Mouse (Mus musculus) brown adipose tissue, adult 24 weeks (tissue): ENCODE data around the gene Dcxr. TPM values are rescaled to one million over a fixed set of nuclear protein-coding genes. Genes with fewer than 3 reads are reported as not detected.
"Not testable (repeated sequence)": the region's sequence is repeated elsewhere in the genome, so short reads cannot be mapped to it uniquely, and the experiment has no call there.

Experiments
- H3K27ac ChIP-seq: fragments of 200-500 bp; replicated peaks from 2 replicates; pipeline ENCODE4 v1.5.1; 2012; ENCODE audit warnings: low read depth, mild to moderate bottlenecking, low read length
- H3K4me1 ChIP-seq: fragments of 200-500 bp; 2 replicates; pipeline ENCODE4 v1.6.1; 2012; ENCODE audit warnings: low read length, mixed read lengths; ENCODE audit not compliant: control insufficient read depth, insufficient read depth, insufficient read length
- H3K4me3 ChIP-seq: fragments of 200-500 bp; 2 replicates; pipeline ENCODE4 v1.5.1; 2012; ENCODE audit warnings: low read depth, mild to moderate bottlenecking, low read length, moderate library complexity; ENCODE audit not compliant: insufficient read depth
- polyA plus RNA-seq: library from polyadenylated mRNA; stranded (reverse); fragments of >200 nt; gene quantifications from 2 replicates; pipeline ENCODE4 v1.2.4, GENCODE M21; 2012; ENCODE audit not compliant: missing spikeins, insufficient read depth, insufficient read length

Gene Dcxr
- polyA plus RNA-seq, 1 experiment = 9.4 TPM

DNA sequence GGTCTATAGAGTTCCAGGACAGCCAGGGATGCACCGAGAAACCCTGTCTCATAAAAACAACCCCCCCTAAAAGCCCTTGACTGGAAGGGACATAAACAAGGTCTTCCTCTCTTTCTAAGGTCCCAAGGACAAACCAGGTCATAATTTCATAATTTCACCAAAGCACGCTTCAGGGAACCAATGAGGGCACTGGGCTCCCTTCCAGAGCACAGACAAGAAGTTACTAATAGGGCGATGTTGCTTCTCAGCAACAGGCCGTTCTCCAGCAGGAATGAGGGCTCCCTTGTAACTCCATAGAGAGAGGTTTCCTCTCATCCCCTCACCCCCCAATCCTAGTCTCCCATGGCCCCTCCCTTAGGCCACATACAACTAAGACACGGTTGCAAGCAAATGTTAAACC is 13.9 kb upstream of the Dcxr start:
- no peak overlapping the region for H3K4me3 ChIP-seq
- no peak overlapping the region for H3K27ac ChIP-seq
- H3K4me1 ChIP-seq = no peaks in the 10 kb centered on the region

DNA sequence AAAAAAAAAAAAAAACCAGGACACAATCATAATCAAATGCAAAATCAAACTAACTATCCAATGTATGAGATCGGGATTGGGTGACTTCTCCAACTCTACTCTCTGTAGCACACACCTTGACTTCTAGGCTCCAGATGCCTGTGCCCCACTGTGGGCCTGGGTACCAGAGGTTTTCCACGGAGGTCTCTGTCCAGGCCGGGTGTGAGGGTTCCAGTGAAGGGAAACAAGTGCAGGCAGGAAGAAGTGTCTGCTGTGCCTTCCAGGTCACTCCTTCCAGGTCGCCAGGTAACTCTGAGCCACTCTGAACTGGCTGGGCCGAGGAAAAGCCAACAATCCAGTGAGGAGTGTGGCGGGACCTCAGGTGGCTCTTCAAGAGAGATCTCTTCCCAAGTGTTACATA is 9.3 kb upstream of the Dcxr start:
- peaks cover 12% of the 10 kb centered on the region for H3K4me1 ChIP-seq
- no peak overlapping the region for H3K27ac ChIP-seq
- no peak overlapping the region for H3K4me3 ChIP-seq

DNA sequence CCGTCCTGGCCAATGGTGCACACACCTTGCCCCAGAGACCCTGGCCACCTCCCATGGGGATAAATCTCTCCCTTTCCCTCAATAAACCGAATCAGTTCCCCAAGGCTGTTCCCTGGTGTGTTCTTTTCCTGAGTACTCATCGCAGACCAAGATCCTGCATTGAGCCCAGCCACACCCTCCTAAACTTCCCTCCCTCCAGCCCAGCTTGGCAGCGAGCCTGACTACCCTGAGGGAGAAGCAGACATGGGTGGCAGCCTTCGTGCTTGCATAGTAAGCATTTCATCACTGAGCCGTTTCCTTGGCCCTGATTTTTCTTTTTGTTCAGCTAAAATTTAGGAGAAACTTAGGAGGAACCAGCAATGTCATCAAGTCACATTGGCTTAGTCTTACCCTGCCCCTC is 6.4 kb upstream of the Dcxr start:
- no peak overlapping the region for H3K27ac ChIP-seq
- H3K4me1 ChIP-seq = peaks cover 16% of the 10 kb centered on the region
- no peak overlapping the region for H3K4me3 ChIP-seq

- H3K4me3 ChIP-seq = peak within 1 kb of the TSS; percentile 34
- H3K27ac ChIP-seq = peak within 1 kb of the TSS; percentile 44
- peaks cover 16% of the 10 kb centered on the region for H3K4me1 ChIP-seq
Observed at GRCm38 (mm10) chr11:120731858-120732680, 5.0 kb upstream of the Dcxr start, which contains the start of gene Cbr2. Gene Cbr2, minus strand, starts transcription at chr11:120732114.

- peak overlapping the region; percentile 44 for H3K27ac ChIP-seq
- H3K4me1 ChIP-seq = peaks cover 16% of the 10 kb centered on the region
- peak overlapping the region; percentile 34 for H3K4me3 ChIP-seq
Observed at GRCm38 (mm10) chr11:120731395-120731794, 4.3 kb upstream of the Dcxr start.

- H3K4me3 ChIP-seq = no peak overlapping the region
- no peak overlapping the region for H3K27ac ChIP-seq
- H3K4me1 ChIP-seq = peaks cover 16% of the 10 kb centered on the region
Observed at GRCm38 (mm10) chr11:120730331-120730870, 3.3 kb upstream of the Dcxr start.

DNA sequence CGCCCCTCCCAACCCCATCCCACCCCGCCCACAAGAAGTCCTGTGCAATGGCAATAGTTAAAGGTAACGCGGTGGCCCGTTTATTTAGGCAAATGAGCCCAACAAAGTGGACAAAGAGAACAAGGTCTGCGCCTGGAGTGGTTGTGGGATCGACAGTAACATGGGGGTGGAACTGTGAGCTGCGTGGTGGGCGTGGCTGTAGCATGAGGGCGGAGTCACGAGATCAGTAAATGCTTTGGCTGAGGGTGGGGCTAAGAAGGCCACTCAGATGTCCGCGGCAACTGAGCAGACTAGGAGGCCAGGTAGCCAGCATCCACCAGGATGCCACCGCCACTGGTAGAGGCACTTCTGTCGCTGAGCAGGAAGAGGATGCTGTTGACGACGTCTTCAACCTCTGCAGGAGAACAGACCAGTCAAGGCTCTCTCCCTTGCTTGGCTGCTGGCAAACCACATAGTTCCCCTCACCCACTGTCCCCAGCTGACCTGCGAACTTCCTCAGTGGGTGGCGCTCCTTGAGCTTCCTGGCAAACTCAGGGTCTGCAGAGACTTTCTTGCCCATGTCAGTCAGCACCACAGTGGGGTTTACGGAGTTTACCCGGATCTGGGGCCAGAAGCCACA is 2.5 kb upstream of the Dcxr start:
- H3K27ac ChIP-seq, H3K4me3 ChIP-seq: not testable (repeated sequence)
- peaks cover 16% of the 10 kb centered on the region for H3K4me1 ChIP-seq

DNA sequence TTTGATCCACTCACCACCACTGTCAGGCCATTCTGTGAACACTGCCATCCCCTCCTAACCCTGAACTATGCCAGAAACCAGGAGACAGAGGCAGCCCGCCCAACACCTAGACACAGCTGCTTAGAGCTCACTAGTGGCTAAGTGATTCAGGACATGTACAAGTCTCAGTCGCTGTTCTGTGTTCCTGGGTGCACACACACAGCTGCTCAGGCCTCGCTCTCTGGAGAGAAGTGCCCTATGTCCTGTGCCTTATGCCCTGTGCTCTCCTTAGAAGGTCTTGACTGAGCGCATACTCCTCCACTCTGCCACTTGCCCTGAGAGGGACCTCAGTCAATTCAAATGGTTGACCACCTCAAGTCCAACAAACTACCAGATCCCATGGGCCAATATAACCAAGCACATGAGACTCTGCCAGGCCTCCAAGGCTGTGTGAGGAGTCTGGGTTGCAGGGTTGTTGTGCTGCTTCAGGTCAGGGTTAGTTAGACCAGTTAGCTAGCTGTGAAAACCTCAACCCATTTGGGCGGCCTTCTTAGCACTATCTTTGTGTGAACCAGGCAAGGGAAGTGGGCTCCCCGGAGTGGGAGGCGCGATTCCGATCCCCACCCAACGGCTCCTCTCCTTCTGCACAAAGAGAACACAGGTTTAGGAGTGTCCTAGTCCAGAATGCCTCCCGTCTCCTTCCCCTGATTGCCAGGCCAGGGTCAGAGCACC is 1.6 kb upstream of the Dcxr start:
- Histone ChIP-seq H3K27ac (no peak overlapping the region), H3K4me3 (no peak overlapping the region), H3K4me1 (peaks cover 16% of the 10 kb centered on the region)

DNA sequence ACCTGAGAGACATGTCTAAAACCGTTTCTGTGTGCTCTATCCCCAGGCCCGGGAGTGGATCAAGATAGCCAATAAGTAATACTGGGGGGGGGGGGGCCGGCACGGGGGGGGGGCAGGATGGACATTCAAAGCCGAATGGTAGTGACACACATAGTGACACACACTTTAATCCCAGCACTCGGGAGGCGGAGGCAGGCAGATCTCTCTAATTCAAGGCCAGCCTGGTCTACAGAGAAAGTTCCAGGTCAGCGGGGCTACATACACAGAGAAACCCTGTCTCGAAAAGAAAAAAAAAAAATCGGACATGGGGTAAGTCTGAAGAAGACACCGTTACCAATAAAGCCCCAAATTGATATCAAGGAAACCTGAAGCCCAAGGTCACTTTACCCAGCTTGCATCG is 483 bp upstream of the Dcxr start:
- H3K27ac ChIP-seq = no peak overlapping the region
- no peak overlapping the region for H3K4me3 ChIP-seq
- H3K4me1 ChIP-seq = peaks cover 8% of the 10 kb centered on the region

DNA sequence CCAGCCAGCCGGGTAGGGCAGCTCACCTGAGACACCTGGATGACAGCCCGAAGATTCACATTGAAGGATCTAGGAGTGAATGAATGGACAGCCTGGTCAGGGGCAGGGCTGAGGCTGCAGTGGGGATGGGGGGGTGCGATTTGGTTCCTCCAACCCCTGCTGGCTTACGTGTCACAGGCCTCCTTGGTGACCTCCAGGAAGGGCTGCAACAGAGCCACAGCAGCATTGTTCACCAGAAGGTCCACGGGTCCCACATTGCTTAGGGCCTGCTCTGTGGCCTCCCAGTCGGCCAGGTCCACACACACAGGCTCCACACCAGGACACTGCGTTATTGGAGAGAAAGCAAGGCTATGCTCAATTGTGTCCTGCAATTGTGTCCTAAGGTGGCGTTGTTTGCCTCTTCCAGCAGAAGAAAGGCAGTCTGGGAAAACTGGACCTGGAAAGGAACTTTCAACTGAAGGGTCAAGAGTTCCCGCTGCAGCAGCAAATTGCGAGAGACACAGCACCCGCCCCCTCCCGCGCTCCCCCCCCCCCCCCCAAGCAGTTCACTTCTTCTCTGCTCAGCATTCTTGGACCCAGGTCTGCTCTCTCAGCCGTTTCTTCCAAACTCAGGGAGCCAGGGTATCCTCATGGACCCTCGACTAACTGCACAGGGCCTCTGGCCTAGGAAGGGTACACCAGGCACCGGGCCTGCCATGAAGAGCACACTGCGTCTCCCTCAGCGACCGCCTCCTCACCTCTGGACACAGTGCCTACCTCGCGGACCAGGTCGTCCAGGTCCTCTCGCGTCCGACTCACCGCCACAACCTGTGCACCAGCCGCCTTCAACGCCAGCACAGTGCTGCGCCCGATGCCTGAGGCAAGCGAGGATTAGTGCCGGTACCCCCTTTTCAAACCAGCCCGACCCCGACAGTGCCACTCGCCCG is 575 bp downstream of the Dcxr start:
- H3K4me3 ChIP-seq = peak overlapping the region; percentile 62
- H3K27ac ChIP-seq = no peak overlapping the region
- peaks cover 5% of the 10 kb centered on the region for H3K4me1 ChIP-seq

GRCm38 (mm10) chr11:120723509-120723908 is 3.6 kb downstream of the Dcxr start:
- Histone ChIP-seq H3K4me3 (no peak overlapping the region), H3K4me1 (no peaks in the 10 kb centered on the region; the same call in 1 of the 2 replicates), H3K27ac (no peak overlapping the region)

DNA sequence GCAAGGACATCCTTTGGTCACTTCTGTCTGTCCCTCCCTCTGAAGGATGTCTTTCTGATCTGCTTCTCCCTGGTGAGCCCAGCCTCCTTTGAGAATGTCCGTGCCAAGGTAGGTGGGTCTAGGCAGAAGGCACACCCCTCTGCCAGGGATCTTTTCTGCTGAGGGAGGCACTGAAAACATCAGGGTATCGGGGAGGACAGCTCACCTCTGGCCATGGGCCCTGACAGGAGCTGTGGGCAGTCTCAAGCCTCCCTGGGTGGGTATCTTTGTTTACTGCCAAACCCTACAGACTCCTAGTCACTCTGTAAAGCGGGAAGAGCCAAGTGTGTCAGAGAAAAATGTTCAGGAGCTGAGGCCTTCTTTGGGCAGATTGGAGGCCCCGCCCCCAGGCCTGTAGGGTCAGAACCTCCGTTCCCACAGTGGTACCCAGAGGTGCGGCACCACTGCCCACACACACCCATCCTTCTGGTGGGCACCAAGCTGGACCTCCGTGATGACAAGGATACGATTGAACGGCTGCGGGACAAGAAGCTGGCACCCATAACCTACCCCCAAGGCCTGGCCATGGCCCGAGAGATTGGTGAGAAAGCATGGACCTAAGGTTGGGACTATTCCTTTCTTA is 4.2 kb downstream of the Dcxr start:
- H3K4me1 ChIP-seq = no peaks in the 10 kb centered on the region; the same call in 1 of the 2 replicates
- H3K4me3 ChIP-seq = no peak overlapping the region
- no peak overlapping the region for H3K27ac ChIP-seq

- H3K27ac ChIP-seq = no peak overlapping the region
Observed at GRCm38 (mm10) chr11:120722067-120722630, 4.9 kb downstream of the Dcxr start.

More at GRCm38 (mm10) chr11:120722067-120722630, 4.9 kb downstream of the Dcxr start:
- H3K4me3 ChIP-seq = peak overlapping the region; percentile 52
- H3K4me1 ChIP-seq = no peaks in the 10 kb centered on the region; the same call in 1 of the 2 replicates
